Mouse (Mus musculus): ENCODE results near the gene 4930544D05Rik. TPM values are rescaled to one million over a fixed set of nuclear protein-coding genes. Genes with fewer than 3 reads are reported as not detected.
"Not testable (repeated sequence)": the region's sequence is repeated elsewhere in the genome, so short reads cannot be mapped to it uniquely, and the experiment has no call there.

The 4930544D05Rik gene
- not detected for total RNA-seq (2021)
- long read RNA-seq, experiment 1: 0 reads
- long read RNA-seq, experiment 2: 0 reads

GRCm38 (mm10) chr11:70615516-70616093 is at the start of gene 4930544D05Rik:
Gene 4930544D05Rik (plus strand): TSS chr11:70615848.
- no peak for DNase-seq (ENCODE audit: low spot score)

DNA sequence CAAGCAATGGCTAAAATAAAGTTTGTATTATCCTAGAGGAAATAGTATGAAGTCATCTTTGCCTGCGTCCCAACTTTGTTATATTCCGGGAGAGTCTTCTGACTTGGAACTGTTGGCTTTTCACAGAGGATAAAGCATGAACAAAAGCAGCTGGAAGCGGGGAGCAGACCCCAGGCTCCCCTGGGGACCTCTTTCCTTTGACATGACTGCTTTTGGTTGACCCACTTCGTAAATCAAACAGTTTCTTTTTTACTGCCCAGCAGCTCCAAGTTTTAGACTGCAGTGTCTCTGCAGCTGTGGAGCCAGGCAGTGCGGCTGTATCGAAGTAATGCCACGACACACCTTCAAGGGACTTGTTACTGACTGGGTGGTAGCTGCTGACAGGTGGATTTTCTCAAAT is 49.1 kb upstream of the 4930544D05Rik start:
- no peak for DNase-seq (ENCODE audit: low spot score)

GRCm38 (mm10) chr11:70570614-70571013 is 45.0 kb upstream of the 4930544D05Rik start:
- not testable (repeated sequence) for DNase-seq (ENCODE audit: low spot score)

DNA sequence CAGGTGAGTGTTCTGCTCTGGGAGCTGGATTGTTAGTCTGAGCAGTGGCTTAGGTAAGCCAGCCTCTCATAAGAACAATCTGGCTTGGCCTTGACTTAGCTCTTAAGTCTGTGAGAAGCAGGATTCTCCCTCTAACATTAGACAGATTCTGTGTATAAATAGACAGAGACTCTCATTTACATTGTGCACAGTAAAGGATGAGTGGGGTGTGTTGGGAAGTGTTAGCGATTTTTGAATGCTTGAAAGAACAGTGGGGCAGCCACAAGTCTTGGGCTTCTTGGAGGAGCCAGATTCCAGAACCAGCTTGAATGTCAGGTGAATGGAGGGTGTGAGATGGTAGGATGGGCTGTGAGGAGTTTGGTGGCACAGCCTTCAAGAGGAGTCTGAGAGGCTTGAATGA is 44.0 kb upstream of the 4930544D05Rik start:
- no peak for DNase-seq (ENCODE audit: low spot score)

GRCm38 (mm10) chr11:70572348-70572902 is 43.2 kb upstream of the 4930544D05Rik start:
- no peak for DNase-seq (ENCODE audit: low spot score)

GRCm38 (mm10) chr11:70573872-70574271 is 41.8 kb upstream of the 4930544D05Rik start:
- DNase-seq (ENCODE audit: low spot score): no peak

- no peak for DNase-seq (ENCODE audit: low spot score)
Measured at GRCm38 (mm10) chr11:70577201-70577600, 38.4 kb upstream of the 4930544D05Rik start.

- DNase-seq (ENCODE audit: low spot score): no peak
Measured at GRCm38 (mm10) chr11:70578962-70579361, 36.7 kb upstream of the 4930544D05Rik start.

- no peak for DNase-seq (ENCODE audit: low spot score)
Measured at GRCm38 (mm10) chr11:70579710-70580357, 35.8 kb upstream of the 4930544D05Rik start.

- DNase-seq (ENCODE audit: low spot score): no peak
Measured at GRCm38 (mm10) chr11:70580358-70580720, 35.3 kb upstream of the 4930544D05Rik start.

- DNase-seq (ENCODE audit: low spot score): no peak
Measured at GRCm38 (mm10) chr11:70580921-70581320, 34.7 kb upstream of the 4930544D05Rik start.

DNA sequence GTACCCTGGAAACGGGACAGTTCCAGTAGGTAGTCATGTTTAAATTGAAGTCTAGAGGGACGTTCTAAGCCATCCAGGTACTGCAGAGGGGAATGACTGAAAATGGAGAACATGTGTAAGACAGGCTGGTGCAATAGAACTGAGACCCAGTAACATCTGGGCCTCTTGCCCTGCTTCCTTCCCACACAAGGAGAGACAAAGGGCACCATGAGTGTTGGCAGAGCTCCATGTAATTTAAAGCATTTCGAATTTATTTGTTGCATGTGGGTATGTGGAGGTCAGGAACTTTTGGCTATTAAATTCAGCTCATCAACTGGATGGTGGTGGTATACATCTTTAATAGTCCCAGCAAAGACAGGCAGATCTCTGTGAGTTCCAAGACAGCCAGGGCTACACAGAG is 33.5 kb upstream of the 4930544D05Rik start:
- DNase-seq (ENCODE audit: low spot score): no peak

- no peak for DNase-seq (ENCODE audit: low spot score)
Measured at GRCm38 (mm10) chr11:70583022-70583714, 32.5 kb upstream of the 4930544D05Rik start.

DNA sequence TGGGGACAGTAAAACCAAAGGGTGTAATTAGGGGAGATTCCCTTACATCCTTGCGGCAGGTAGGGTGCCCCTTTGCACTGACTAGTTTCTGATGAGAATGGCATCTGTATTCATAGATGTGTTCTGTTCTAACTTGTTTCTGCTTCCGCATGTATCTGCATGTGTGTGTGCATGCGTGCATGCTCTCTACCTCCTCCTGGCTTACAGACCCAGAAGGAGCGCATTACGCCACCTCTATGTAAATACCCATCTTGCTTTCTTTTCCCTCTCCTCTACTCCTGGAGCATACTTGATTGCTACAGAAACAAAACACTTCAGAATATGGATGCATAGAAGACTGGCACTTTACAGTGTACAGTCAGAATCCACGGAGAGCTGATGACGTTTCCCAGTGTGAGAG is 31.9 kb upstream of the 4930544D05Rik start:
- DNase-seq (ENCODE audit: low spot score): no peak

- DNase-seq (ENCODE audit: low spot score): peak; percentile 58
Measured at GRCm38 (mm10) chr11:70585457-70585856, 30.2 kb upstream of the 4930544D05Rik start.

DNA sequence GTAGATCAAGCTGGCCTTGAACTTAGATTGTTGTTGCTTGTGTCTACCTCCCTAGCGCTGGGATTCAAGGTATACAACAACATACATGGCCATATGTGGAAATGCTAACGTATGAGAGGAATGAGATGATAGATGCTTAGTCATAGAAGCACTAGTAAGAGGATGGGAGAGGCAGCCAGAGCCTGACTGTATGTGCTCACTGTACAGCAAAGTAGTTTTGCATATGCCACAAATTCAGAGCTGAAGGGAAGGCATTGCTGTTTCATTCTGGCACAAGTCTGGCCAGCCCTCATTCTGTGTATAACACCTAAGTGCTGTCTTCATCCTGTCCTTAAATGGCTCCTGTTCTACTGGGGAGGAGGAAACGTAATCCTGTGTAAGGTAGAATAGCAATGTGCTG is 29.4 kb upstream of the 4930544D05Rik start:
- DNase-seq (ENCODE audit: low spot score): no peak

DNA sequence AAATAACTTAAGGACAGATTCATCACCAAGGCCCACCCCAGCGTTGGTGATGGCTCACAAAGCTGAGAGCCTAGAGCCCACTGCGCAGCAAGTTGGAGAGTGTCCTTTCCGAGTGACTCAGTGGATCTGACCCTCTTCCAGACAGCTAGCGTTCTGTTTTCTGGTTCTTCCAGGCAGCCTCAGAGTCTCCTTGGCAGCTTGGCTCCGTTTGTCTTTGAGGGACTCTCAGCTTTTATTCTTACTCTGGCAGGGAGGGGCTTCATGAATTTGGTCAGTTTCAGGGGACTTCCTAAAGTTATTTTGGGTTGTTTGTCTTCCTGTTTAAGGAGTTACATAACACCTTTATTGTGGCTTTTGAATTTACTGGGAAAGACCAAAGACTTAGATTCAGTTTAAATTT is 28.7 kb upstream of the 4930544D05Rik start:
- DNase-seq (ENCODE audit: low spot score): no peak

- DNase-seq (ENCODE audit: low spot score): no peak
Measured at GRCm38 (mm10) chr11:70591733-70592132, 23.9 kb upstream of the 4930544D05Rik start.

- no peak for DNase-seq (ENCODE audit: low spot score)
Measured at GRCm38 (mm10) chr11:70594253-70594989, 21.2 kb upstream of the 4930544D05Rik start.

GRCm38 (mm10) chr11:70595638-70596037 is 20.0 kb upstream of the 4930544D05Rik start:
- no peak for DNase-seq (ENCODE audit: low spot score)

DNA sequence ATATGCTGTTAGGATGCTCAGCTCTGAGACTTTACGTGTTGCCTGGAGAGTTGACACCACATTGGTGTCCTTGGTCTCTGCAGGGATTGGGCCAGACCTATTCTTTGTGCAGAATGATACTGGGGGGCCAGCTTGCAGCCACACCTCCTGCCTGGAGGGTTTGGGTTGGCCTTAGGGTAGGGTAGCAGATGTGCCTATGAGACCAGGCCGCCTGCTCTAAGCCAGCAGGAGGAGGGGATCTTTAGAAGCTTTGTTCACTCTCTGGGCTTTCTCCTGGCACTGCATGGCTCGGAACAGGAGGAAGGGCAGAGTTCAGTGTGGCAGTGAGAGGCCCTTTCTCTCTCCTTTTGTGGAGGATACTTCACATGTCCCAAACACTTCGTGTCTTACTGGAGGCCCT is 19.6 kb upstream of the 4930544D05Rik start:
- DNase-seq (ENCODE audit: low spot score): no peak

GRCm38 (mm10) chr11:70597301-70597700 is 18.3 kb upstream of the 4930544D05Rik start:
- DNase-seq (ENCODE audit: low spot score): no peak

Data from gastrocnemius, adult 18-20 months (tissue).